Mouse (Mus musculus) ES-E14 (cell line): Measurements from ENCODE around the gene Tectb. TPM values are rescaled to one million over a fixed set of nuclear protein-coding genes. Genes with fewer than 3 reads are reported as not detected.
"Not testable (repeated sequence)": the region's sequence is repeated elsewhere in the genome, so short reads cannot be mapped to it uniquely, and the experiment has no call there.

ENCODE experiments used
- DNase-seq: peaks from one replicate; pipeline ENCODE4 v3.0.0-alpha.2; 2013; ENCODE audit warnings: low read depth, low spot score
- H3K27ac ChIP-seq: 2 replicates; pipeline ENCODE4 v1.5.1; 2012; ENCODE audit warnings: low read depth, mild to moderate bottlenecking, low read length, moderate library complexity, mixed read lengths; ENCODE audit not compliant: poor library complexity, insufficient read depth, severe bottlenecking
- H3K36me3 ChIP-seq: 2 replicates; pipeline ENCODE4 v1.6.1; 2012; ENCODE audit warnings: mild to moderate bottlenecking, low read length, moderate library complexity, mixed read lengths; ENCODE audit not compliant: control insufficient read depth, poor library complexity, insufficient read depth, severe bottlenecking
- H3K4me1 ChIP-seq, 2 experiments: fragments of 150-350 bp in 1 of 2; sonication (generic) in 1 of 2; 2 replicates each; pipeline ENCODE4 v1.6.1; 2012; ENCODE audit warnings: low read length in 2 of 2, mild to moderate bottlenecking in 1 of 2, mixed read lengths in 1 of 2; ENCODE audit not compliant: control insufficient read depth in 2 of 2, insufficient read depth in 2 of 2, poor library complexity in 1 of 2
- H3K4me3 ChIP-seq, 2 experiments: fragments of 150-350 bp in 1 of 2; sonication (generic) in 1 of 2; 2 replicates each; pipeline ENCODE4 v1.5.1; 2012; ENCODE audit warnings: low read length in 2 of 2, low read depth in 1 of 2, mild to moderate bottlenecking in 1 of 2, mixed read lengths in 1 of 2; ENCODE audit not compliant: insufficient read depth in 1 of 2, poor library complexity in 1 of 2, severe bottlenecking in 1 of 2
- H3K9ac ChIP-seq: 2 replicates; pipeline ENCODE4 v1.6.1; 2012; ENCODE audit warnings: low read depth, mild to moderate bottlenecking, low read length, mixed read lengths; ENCODE audit not compliant: poor library complexity, insufficient read depth, severe bottlenecking
- H3K9me3 ChIP-seq: fragments of 150-350 bp; sonication (generic); 2 replicates; pipeline ENCODE4 v1.6.1; 2012; ENCODE audit warnings: low read depth, mild to moderate bottlenecking, low read length; ENCODE audit not compliant: control insufficient read depth, insufficient read depth
- CHD2 ChIP-seq: IDR thresholded peaks from 2 replicates; pipeline ENCODE4 v1.6.1; 2014; ENCODE audit warnings: mild to moderate bottlenecking, low read depth, low read length, inconsistent platforms
- HCFC1 ChIP-seq: IDR thresholded peaks from 2 replicates; pipeline ENCODE4 v1.6.1; 2012; ENCODE audit warnings: low read length, inconsistent platforms, borderline replicate concordance; ENCODE audit not compliant: insufficient read depth
- MAFK ChIP-seq: IDR thresholded peaks from 2 replicates; pipeline ENCODE4 v1.6.1; 2014; ENCODE audit warnings: mild to moderate bottlenecking, low read depth, low read length, inconsistent platforms; ENCODE audit not compliant: insufficient read depth
- ZC3H11A ChIP-seq: IDR thresholded peaks from 2 replicates; pipeline ENCODE4 v1.6.1; 2012; ENCODE audit warnings: low read depth, mild to moderate bottlenecking, inconsistent platforms, low read length, borderline replicate concordance
- ZNF384 ChIP-seq: IDR thresholded peaks from 2 replicates; pipeline ENCODE4 v1.6.1; 2012; ENCODE audit warnings: low read depth, low read length, inconsistent platforms
- in situ Hi-C, 2 experiments: fragments of 600-800 bp; cut with MboI; formaldehyde crosslinking; loops; one replicate each; pipeline ENCODE4 v1.15.1; 2025; ENCODE audit warnings: low sequenced_read_pairs in 2 of 2, inconsistent platforms in 1 of 2; ENCODE audit not compliant: unreplicated experiment in 2 of 2
- total RNA-seq: library from RNA; depleted of rRNA; stranded (reverse); fragments of 300-350 nt; gene quantifications from 2 replicates; pipeline ENCODE4 v1.2.3, GENCODE M21; 2012

Gene Tectb
- total RNA-seq, 1 experiment, result not detected

DNA sequence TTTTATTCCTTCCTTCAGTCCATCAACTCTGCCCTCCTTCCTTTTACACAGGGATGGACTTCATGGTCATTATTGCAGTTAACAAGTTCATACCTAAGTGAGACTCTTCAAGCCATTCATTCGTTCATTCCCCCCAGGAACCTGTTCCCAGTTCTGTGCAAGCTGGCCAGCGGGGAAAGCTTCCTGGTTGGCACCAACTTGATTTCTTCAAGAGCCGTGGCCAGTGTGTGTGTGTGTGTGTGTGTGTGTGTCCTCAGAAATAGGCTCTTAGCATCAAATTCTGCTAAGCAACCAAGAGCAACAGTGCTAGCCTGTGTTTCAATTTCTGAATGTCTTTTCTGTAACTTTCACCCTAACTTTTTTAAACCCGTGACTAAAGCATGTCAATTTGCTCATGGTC is 14.6 kb upstream of the Tectb start:
- H3K27ac ChIP-seq, result no peak overlapping the region
- in situ Hi-C loops, result no loop called here
- H3K4me1 ChIP-seq, result no peaks in the 10 kb centered on the region
- DNase-seq, result no peak
- H3K9ac ChIP-seq, result no peak overlapping the region
- no peak for TF ChIP-seq ZNF384
- TF ChIP-seq CHD2, result no peak
- TF ChIP-seq HCFC1, result no peak
- no peak for TF ChIP-seq ZC3H11A
- no peak for TF ChIP-seq MAFK
- no peaks in the 10 kb centered on the region for H3K9me3 ChIP-seq
- H3K36me3 ChIP-seq, result no peaks in the 10 kb centered on the region
- no peak overlapping the region for H3K4me3 ChIP-seq

GRCm38 (mm10) chr19:55166741-55167140 is 13.8 kb upstream of the Tectb start:
- Histone ChIP-seq H3K27ac (no peak overlapping the region), H3K9me3 (no peaks in the 10 kb centered on the region), H3K36me3 (no peaks in the 10 kb centered on the region), H3K9ac (no peak overlapping the region), H3K4me3 (no peak overlapping the region), H3K4me1 (no peaks in the 10 kb centered on the region)
- DNase-seq, result no peak
- TF ChIP-seq ZC3H11A (no peak), ZNF384 (no peak)
- in situ Hi-C loops, result no loop called here

DNA sequence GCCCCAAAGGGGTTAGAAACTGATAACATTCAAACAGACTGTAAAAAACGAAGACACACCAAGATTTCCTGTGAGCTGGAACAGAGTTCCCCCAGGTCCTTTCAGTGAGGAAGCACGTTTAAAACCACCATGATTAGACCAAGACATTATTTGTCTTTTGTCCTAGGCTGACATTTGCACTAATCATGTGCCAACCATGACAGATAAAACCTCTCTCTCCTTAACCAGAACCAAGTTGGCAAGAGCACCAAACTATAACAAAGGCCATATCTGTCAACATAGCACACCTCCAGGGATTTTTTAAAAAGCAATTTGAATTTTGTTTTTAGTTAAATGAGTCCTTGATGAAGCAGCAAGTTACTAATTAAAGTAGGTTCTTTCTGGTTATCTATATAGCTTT is 12.8 kb upstream of the Tectb start:
- TF ChIP-seq ZC3H11A (no peak), MAFK (no peak), CHD2 (no peak), HCFC1 (no peak), ZNF384 (no peak)
- Histone ChIP-seq H3K4me3 (no peak overlapping the region), H3K36me3 (no peaks in the 10 kb centered on the region), H3K27ac (no peak overlapping the region), H3K9me3 (no peaks in the 10 kb centered on the region), H3K9ac (no peak overlapping the region), H3K4me1 (no peaks in the 10 kb centered on the region)
- DNase-seq, result no peak
- in situ Hi-C loops, result no loop called here

DNA sequence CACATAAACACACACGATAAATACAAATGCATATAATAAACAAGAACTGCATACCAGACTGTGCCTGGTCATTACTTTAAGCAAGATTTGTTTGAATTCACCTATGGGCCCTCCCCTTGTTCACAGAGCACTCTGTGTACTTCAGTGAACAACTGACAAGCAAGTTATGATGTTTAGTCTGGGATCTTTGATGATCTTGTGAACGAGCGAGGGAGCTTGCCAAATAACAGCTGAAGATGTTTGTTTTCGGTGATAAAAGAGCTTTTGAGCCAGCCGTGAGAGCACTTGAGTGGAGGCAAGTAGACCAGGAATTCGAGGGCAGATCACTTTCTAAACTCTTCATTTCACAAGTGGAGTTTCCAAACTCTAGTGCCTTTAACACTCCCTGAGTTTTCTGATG is 12.2 kb upstream of the Tectb start:
- Histone ChIP-seq H3K9ac (no peak overlapping the region), H3K4me3 (no peak overlapping the region), H3K36me3 (no peaks in the 10 kb centered on the region), H3K4me1 (no peaks in the 10 kb centered on the region), H3K9me3 (no peaks in the 10 kb centered on the region), H3K27ac (no peak overlapping the region)
- no peak for DNase-seq
- TF ChIP-seq CHD2, result no peak
- no peak for TF ChIP-seq ZNF384
- no peak for TF ChIP-seq HCFC1
- no peak for TF ChIP-seq MAFK
- no peak for TF ChIP-seq ZC3H11A
- in situ Hi-C loops, result no loop called here

DNA sequence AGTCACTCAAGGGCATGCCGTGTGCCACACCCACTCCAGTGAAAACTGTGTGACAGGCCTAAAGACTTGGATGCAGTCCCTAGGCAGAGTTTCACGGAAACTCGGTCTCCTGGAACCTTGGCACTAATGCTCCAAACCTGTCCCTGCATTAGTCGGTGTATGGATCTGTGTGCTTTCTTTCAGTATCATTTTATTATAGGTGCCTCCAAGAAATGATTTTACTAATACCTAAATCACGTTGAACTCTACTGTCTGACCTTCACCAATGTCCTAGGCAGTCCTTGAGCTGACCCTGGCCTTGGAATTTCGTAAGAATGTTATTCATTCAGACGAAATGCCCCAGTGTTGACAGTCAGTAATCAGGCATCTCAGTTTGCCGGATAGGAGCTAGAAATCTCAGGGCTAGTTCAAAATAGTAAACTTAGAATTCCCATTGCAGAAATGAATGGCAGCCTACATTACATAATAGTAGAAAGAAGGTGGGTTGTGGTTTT is 11.2 kb upstream of the Tectb start:
- H3K36me3 ChIP-seq, in situ Hi-C loops, H3K27ac ChIP-seq, H3K9ac ChIP-seq, H3K9me3 ChIP-seq, DNase-seq, H3K4me1 ChIP-seq, H3K4me3 ChIP-seq: not testable (repeated sequence)
